Mouse (Mus musculus) forebrain, postnatal 0 days (tissue): ENCODE data around the gene Gpx4. TPM values are rescaled to one million over a fixed set of nuclear protein-coding genes. Genes with fewer than 3 reads are reported as not detected.

ENCODE experiments used
- ATAC-seq: fragments of 200-750 bp; cut with Nextera tagmentation; 2 replicates; pipeline ENCODE4 v1.8.0; 2017; ENCODE audit warnings: mild to moderate bottlenecking, moderate library complexity
- DNase-seq: peaks from one replicate; pipeline ENCODE4 v3.0.0-alpha.2; 2015
- H3K27ac ChIP-seq: fragments of 300-500 bp; sonication (generic); 2 replicates; pipeline ENCODE4 v1.5.1; 2014; ENCODE audit warnings: low read depth, mild to moderate bottlenecking, antibody characterized with exemption, low read length, moderate library complexity, mixed read lengths
- H3K27me3 ChIP-seq: fragments of 300-500 bp; sonication (generic); 2 replicates; pipeline ENCODE4 v1.6.1; 2014; ENCODE audit warnings: mild to moderate bottlenecking, low read length, mixed read lengths; ENCODE audit not compliant: insufficient read depth
- H3K36me3 ChIP-seq: fragments of 300-500 bp; sonication (generic); 2 replicates; pipeline ENCODE4 v1.6.1; 2014; ENCODE audit warnings: mild to moderate bottlenecking, moderate library complexity; ENCODE audit not compliant: insufficient read depth
- H3K4me1 ChIP-seq: fragments of 300-500 bp; sonication (generic); 2 replicates; pipeline ENCODE4 v1.6.1; 2014; ENCODE audit warnings: antibody characterized with exemption; ENCODE audit not compliant: insufficient read depth
- H3K4me2 ChIP-seq: fragments of 300-500 bp; sonication (generic); 2 replicates; pipeline ENCODE4 v1.6.1; 2014; ENCODE audit warnings: low read depth, mild to moderate bottlenecking, moderate library complexity
- H3K4me3 ChIP-seq: fragments of 300-500 bp; sonication (generic); 2 replicates; pipeline ENCODE4 v1.5.1; 2014; ENCODE audit warnings: low read depth, low read length, mixed read lengths
- H3K9ac ChIP-seq: fragments of 300-500 bp; sonication (generic); 2 replicates; pipeline ENCODE4 v1.6.1; 2014; ENCODE audit warnings: mild to moderate bottlenecking
- H3K9me3 ChIP-seq: fragments of 300-500 bp; sonication (generic); 2 replicates; pipeline ENCODE4 v1.6.1; 2016; ENCODE audit warnings: low read length
- CTCF ChIP-seq: sonication (generic); IDR thresholded peaks from 2 replicates; pipeline ENCODE4 v1.5.1; 2016; ENCODE audit warnings: antibody characterized with exemption, control low read depth, low read depth
- WGBS: fragments of 180-500 bp; shearing (Covaris S2); extraction: QIAGEN DNeasy Blood & Tissue Kit; methylation state at CpG from one replicate; pipeline ENCODE4 v1.1.7; 2014; 5-methylcytosine and 5-hydroxymethylcytosine counted together
- polyA plus RNA-seq: library from polyadenylated mRNA; unstranded; fragments of >200 nt; fragmentation: Nextera tagmentation; extraction: Ambion mirVana; gene quantifications from 2 replicates; pipeline ENCODE4 v1.2.1, GENCODE M21; 2015
- total RNA-seq: library from RNA; depleted of rRNA; stranded (reverse); fragments of >200 nt; gene quantifications from 2 replicates; pipeline ENCODE4 v1.2.3, GENCODE M21; 2014

The Gpx4 gene
- total and polyA plus RNA-seq, 2 experiments from 2014 or later: 401 to 644 TPM

DNA sequence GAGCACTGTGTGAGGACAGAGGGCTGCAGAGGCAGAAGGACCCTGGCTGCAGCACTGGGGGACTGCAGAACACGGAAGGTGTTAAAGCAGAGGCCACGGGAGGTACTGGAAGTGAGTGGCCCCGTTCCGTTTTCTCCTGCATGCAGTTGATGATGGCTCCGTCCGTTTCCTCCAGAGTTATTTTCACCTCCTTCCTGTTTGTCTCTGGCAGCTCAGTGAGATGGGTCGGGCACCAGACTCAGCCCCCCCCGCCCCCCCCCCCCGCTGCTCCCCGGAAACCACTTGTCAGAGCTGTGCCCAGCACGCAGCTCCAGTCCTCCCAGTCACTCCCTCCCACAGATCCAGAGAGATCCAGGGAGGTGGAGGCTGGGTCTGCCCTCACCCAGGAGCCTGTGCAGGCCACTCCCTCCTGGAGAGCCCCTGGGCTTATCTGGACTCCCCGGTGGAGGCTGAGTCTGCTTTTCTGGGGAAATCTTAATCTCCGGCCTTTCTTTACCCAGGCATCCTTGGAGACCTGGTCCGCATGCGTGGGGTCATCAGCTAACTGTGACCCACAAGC, 28.1 kb upstream of the Gpx4 start:
- no peaks in the 10 kb centered on the region for H3K4me1 ChIP-seq
- H3K4me2 ChIP-seq: no peak overlapping the region
- no peak overlapping the region for H3K27ac ChIP-seq
- H3K27me3 ChIP-seq: peaks cover 23% of the 10 kb centered on the region
- no peaks in the 10 kb centered on the region for H3K9me3 ChIP-seq
- H3K4me3 ChIP-seq: no peak overlapping the region
- no peak for ATAC-seq
- WGBS: 12% methylated on average over 12 of the region's 15 CpGs
- TF ChIP-seq CTCF: no peak
- no peak overlapping the region for H3K9ac ChIP-seq
- no peaks in the 10 kb centered on the region for H3K36me3 ChIP-seq
- no peak for DNase-seq

DNA sequence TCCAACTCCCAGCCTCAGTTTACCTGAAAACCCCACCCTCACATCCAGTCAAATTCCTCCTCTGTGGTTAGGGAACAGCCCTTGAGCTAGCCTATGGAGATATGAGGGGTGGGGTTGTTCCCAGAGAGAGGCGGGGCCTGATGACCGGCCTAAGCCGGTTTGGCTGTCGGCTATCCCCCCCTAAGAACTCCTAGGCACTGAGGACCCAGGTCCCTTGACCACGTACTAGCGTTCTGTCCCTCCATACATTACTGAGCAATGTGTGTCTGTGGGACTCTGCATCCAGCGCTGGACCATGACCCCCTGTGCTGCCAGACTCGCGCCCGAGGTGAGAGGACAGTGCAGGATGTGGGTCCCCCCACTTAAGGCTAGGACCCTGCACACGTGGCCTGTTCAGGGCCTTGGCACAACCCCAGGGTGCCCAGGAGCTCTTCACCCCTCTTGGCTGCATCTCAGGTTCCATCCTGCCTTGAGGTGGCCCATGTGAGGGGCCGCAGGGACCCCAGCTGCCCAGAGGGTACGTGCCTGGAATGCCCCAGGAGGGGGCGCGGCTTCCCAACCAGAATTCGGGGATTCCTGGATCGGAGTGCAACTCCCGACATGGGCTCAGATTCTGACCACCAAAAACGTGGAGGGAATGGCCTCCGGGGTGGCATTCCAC, 27.4 kb upstream of the Gpx4 start:
- no peak for TF ChIP-seq CTCF
- no peaks in the 10 kb centered on the region for H3K4me1 ChIP-seq
- no peak for ATAC-seq

DNA sequence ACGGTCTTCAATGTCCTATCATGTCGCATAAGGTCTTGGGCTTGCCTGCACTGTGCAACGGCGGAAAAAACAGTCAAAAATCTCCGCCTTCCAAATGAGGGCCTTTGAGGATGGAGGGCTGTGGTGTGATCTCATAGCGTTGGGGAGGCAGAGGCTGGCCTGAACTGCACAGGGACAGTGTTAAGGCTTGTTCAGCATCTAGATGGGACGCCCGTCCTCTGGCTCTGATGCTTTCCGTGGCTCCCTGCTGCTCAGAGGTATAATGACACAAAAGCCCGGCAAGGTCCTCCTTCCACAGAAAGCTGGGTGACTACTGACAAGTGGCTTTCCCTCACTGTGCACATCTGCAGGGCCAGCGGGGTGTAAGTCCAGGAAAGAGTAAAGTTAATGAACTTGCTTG, 26.8 kb upstream of the Gpx4 start:
- WGBS: 23% methylated on average over 11 of the region's 11 CpGs
- no peak overlapping the region for H3K27ac ChIP-seq
- no peak for ATAC-seq
- no peak overlapping the region for H3K4me3 ChIP-seq
- no peak overlapping the region for H3K9ac ChIP-seq
- H3K9me3 ChIP-seq: no peaks in the 10 kb centered on the region
- H3K27me3 ChIP-seq: peaks cover 12% of the 10 kb centered on the region
- H3K4me2 ChIP-seq: no peak overlapping the region
- H3K4me1 ChIP-seq: no peaks in the 10 kb centered on the region
- H3K36me3 ChIP-seq: no peaks in the 10 kb centered on the region
- DNase-seq: no peak
- no peak for TF ChIP-seq CTCF

More for the DNA sequence above, 27.4 kb upstream of the Gpx4 start:
- Histone ChIP-seq H3K27ac (no peak overlapping the region), H3K9ac (no peak overlapping the region), H3K27me3 (peaks cover 16% of the 10 kb centered on the region), H3K4me3 (no peak overlapping the region), H3K36me3 (no peaks in the 10 kb centered on the region), H3K4me2 (no peak overlapping the region), H3K9me3 (no peaks in the 10 kb centered on the region)
- DNase-seq: no peak
- 8% methylated on average over 20 of the region's 20 CpGs for WGBS

DNA sequence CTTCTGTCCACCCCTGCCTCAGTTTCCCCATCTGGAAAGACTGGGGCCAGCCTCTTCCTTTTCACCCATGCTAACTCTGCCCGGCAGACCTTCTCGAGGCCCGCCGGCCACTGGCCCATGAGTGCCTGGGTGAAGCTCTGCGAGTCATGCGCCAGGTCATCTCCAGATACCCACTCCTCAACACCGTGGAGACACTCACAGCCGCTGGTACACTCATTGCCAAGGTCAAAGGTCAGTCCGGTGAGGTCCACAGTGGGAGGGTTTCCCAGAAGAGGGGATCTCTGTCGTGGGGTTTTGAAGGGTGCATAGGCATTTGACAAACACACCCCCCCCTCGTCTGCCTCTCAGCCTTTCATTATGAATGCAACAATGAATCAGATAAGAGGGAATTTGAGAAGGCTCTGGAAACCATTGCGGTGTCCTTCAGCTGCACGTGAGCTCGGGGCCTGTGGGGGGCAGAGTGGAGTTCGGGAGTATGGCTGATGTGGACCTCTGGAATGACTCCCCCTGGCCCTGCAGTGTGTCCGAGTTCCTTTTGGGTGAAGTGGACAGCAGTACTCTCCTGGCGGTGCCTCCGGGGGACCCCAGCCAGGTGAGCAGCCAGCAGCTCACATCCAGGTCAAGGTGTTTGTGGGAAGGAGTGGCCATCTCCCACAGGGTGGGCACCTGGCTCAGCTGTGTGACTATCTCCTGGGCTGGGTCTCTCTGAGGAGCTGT, 26.2 kb upstream of the Gpx4 start:
- Histone ChIP-seq H3K36me3 (no peaks in the 10 kb centered on the region), H3K27ac (no peak overlapping the region), H3K27me3 (peaks cover 12% of the 10 kb centered on the region), H3K9ac (no peak overlapping the region), H3K4me2 (no peak overlapping the region), H3K4me1 (no peaks in the 10 kb centered on the region), H3K9me3 (no peaks in the 10 kb centered on the region), H3K4me3 (no peak overlapping the region)
- TF ChIP-seq CTCF: no peak
- ATAC-seq (no peak), DNase-seq (no peak)
- WGBS: 83% methylated on average over 18 of the region's 18 CpGs

DNA sequence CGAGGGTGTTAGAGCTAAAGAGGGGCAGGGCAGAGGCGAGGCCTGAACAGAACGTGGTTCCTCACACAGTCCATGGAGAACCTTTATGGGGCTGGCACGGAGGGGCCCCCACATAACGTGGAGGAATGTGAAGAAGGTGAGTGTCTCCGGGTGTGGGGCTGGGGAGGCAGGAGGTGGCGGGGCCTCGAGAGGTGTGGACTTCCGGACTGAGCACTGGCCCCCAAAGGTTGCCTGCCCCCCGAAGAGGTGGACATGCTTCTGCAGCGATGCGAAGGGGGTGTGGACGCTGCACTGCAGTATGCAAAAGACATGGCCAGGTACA, 25.7 kb upstream of the Gpx4 start:
- 91% methylated on average over 13 of the region's 13 CpGs for WGBS
- DNase-seq: no peak
- Histone ChIP-seq H3K4me3 (no peak overlapping the region), H3K9me3 (no peaks in the 10 kb centered on the region), H3K27me3 (peaks cover 12% of the 10 kb centered on the region), H3K36me3 (no peaks in the 10 kb centered on the region), H3K27ac (no peak overlapping the region), H3K4me1 (no peaks in the 10 kb centered on the region), H3K9ac (no peak overlapping the region), H3K4me2 (no peak overlapping the region)
- no peak for TF ChIP-seq CTCF
- ATAC-seq: no peak

DNA sequence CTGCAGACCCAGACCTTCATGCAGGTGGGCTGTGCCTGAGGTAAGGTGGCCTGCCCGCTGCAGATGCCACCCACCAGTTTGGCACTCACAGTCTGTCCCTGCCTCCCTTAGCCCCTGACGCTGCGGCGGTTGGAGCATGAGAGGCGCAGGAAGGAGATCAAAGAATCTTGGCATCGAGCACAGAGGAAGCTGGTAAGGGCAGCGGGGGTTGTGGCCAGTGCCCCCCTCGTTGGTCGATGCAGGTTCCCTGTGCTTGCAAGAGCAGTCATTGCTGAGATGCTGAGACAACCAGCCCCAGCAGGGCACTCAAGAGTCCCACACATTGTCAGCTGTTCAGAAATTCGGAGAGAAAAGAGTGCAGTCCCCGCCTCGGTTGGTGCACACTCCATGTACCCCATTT, 24.8 kb upstream of the Gpx4 start:
- no peak for DNase-seq
- H3K36me3 ChIP-seq: no peaks in the 10 kb centered on the region
- WGBS: 86% methylated on average over 12 of the region's 12 CpGs
- peaks cover 12% of the 10 kb centered on the region for H3K27me3 ChIP-seq
- no peak overlapping the region for H3K4me2 ChIP-seq
- no peak overlapping the region for H3K4me3 ChIP-seq
- no peaks in the 10 kb centered on the region for H3K4me1 ChIP-seq
- no peaks in the 10 kb centered on the region for H3K9me3 ChIP-seq
- TF ChIP-seq CTCF: no peak
- ATAC-seq: no peak
- no peak overlapping the region for H3K27ac ChIP-seq
- no peak overlapping the region for H3K9ac ChIP-seq

DNA sequence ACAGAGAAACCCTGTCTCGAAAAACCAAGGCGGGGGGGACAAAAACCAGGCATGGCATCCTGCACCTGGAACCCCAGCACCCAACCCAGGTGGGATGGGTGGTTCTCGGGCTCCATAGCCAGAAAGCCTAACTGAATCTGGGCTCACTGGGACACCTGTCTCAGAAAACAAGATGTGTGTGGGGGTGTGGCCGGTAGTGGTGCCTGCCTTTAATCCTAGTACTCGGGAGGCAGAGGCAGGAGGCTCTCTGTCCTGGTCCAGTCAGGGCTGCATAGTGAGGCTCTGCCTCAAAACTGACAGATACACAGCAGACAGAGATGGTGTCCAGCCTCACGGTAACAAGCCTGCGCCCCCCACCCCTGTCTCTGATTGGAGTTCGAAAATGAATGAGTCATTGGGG, 24.2 kb upstream of the Gpx4 start:
- Histone ChIP-seq H3K9me3 (no peaks in the 10 kb centered on the region), H3K9ac (no peak overlapping the region), H3K4me1 (no peaks in the 10 kb centered on the region), H3K27me3 (peaks cover 12% of the 10 kb centered on the region), H3K36me3 (no peaks in the 10 kb centered on the region), H3K4me3 (no peak overlapping the region), H3K4me2 (no peak overlapping the region), H3K27ac (no peak overlapping the region)
- no peak for ATAC-seq
- DNase-seq: no peak
- WGBS: 94% methylated on average over 8 of the region's 8 CpGs
- TF ChIP-seq CTCF: no peak
